Mouse (Mus musculus): ENCODE measurements around the gene Zfp219. TPM values are rescaled to one million over a fixed set of nuclear protein-coding genes. Genes with fewer than 3 reads are reported as not detected.
A peak's percentile ranks its signal among the peaks of the same experiment; 100 is the strongest.

Zfp219 gene
- polyA plus RNA-seq, 1 experiment = 17.6 TPM

DNA sequence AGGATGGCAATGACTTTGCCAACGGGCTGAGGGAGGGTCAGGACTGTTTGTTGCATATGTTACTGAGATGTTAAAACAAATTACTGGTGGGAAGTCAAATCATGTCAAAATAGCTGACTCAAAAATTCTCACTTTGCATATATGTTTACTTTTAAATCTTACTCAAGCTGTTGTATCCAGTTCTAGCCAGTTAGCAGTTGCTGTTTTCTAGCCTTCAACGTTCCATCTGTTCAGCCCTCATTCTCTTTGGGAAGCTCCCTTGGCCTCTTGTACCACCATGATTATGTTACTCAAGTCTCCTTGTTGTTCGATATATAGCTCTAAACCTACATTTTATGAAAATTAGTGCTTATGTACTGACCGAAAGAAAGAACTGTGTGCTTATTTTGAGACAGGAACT lies 5.8 kb upstream of the Zfp219 start:
- H3K79me2 ChIP-seq (ENCODE audit: control insufficient read depth, insufficient read depth) = no peaks in the 10 kb centered on the region
- TF ChIP-seq USF1 (IDR thresholded peaks at IDR 0.05; ENCODE audit: low read depth) = no peak
- TF ChIP-seq FOSL1 (IDR thresholded peaks at IDR 0.05; ENCODE audit: insufficient read depth, low read length, poor library complexity, severe bottlenecking) = no peak
- TF ChIP-seq CTCF (IDR thresholded peaks at IDR 0.05; ENCODE audit: control insufficient read depth, insufficient read depth, insufficient read length) = no peak
- no peak for TF ChIP-seq MAX (IDR thresholded peaks at IDR 0.05)
- no peak for TF ChIP-seq MYOD1 (IDR thresholded peaks at IDR 0.05; ENCODE audit: control insufficient read depth, insufficient read length, low read depth)
- no peak for TF ChIP-seq CEBPB (IDR thresholded peaks at IDR 0.05; ENCODE audit: low read depth)
- no peak for TF ChIP-seq MYOG (IDR thresholded peaks at IDR 0.05; ENCODE audit: control insufficient read depth, extremely low read depth, insufficient read length)
- no peaks in the 10 kb centered on the region for H3K27me3 ChIP-seq (ENCODE audit: control insufficient read depth, insufficient read depth, insufficient read length)
- no peaks in the 10 kb centered on the region for H3K36me3 ChIP-seq (ENCODE audit: control insufficient read depth, insufficient read depth)
- no peak overlapping the region for H3ac ChIP-seq (ENCODE audit: control insufficient read depth, insufficient read length, low read depth)
- no peak overlapping the region for H3K4me3 ChIP-seq (ENCODE audit: insufficient read depth, poor library complexity, severe bottlenecking)
- no peaks in the 10 kb centered on the region for H3K79me3 ChIP-seq (ENCODE audit: low read depth)

DNA sequence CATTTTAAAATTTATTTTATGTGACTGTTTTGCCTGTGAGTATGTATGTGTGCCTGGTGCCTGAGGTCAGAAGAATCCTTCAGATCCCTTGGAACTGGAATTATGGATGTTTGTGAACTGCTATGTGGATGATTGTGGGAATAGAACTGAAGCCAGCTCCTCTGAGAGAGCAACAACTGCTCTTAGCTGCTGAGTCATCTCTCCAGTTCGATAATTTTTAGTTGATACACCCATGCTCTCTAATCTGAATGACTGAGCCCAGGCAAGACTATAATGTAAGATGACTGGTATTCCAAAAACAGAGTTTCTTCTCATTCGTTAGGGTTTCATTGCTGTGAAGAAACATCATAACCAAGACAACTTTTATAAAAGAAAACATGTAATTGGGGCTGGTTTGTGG lies 3.6 kb upstream of the Zfp219 start:
- Histone ChIP-seq H3K79me2 (ENCODE audit: control insufficient read depth, insufficient read depth) (peaks cover 4% of the 10 kb centered on the region), H3K36me3 (ENCODE audit: control insufficient read depth, insufficient read depth) (no peaks in the 10 kb centered on the region), H3ac (ENCODE audit: control insufficient read depth, insufficient read length, low read depth) (no peak overlapping the region), H3K27me3 (ENCODE audit: control insufficient read depth, insufficient read depth, insufficient read length) (no peaks in the 10 kb centered on the region), H3K4me3 (ENCODE audit: insufficient read depth, poor library complexity, severe bottlenecking) (no peak overlapping the region), H3K79me3 (ENCODE audit: low read depth) (no peaks in the 10 kb centered on the region)
- no peak for TF ChIP-seq USF1 (IDR thresholded peaks at IDR 0.05; ENCODE audit: low read depth)
- no peak for TF ChIP-seq MYOG (IDR thresholded peaks at IDR 0.05; ENCODE audit: control insufficient read depth, extremely low read depth, insufficient read length)
- TF ChIP-seq FOSL1 (IDR thresholded peaks at IDR 0.05; ENCODE audit: insufficient read depth, low read length, poor library complexity, severe bottlenecking) = no peak
- no peak for TF ChIP-seq MAX (IDR thresholded peaks at IDR 0.05)
- TF ChIP-seq CEBPB (IDR thresholded peaks at IDR 0.05; ENCODE audit: low read depth) = no peak

DNA sequence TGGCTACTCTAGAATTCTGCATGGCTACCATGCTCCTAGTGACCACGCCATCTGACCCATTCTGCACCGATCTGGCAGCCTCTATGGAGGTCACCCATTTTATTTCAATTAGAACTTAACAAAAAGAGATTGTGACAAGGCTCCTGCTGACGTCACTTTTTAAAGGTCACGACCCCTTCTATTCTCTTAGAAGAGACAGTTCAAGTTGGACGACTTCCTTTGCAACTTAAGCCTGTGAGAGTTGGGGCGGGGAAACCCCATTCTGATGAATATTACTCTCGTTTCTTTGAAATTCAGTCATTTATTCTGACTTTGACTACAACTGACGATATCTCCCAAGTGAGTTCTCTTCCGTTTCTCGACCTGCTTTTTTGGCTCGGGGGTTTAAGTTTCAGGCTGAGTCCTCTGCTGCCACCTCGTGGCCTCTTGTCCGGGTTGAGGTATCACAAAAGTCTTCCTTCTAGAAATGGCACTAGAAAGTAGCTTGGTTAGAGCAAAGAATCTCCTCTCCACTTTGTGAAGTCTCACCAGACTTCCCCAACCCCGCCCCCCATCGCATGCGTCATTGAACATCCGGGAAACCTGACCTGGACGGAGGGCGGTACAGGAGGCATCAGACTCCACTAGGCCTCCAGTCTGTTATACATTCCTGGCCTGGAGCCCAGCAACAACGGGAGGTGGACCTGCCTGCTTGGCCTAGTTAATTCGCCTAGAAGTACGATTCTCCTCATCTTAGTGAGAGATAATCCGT lies 2.4 kb upstream of the Zfp219 start:
- no peak overlapping the region for H3K4me3 ChIP-seq (ENCODE audit: insufficient read depth, poor library complexity, severe bottlenecking)
- H3K27me3 ChIP-seq (ENCODE audit: control insufficient read depth, insufficient read depth, insufficient read length) = no peaks in the 10 kb centered on the region
- peak overlapping the region; percentile 8 for H3ac ChIP-seq (ENCODE audit: control insufficient read depth, insufficient read length, low read depth)
- TF ChIP-seq FOSL1 (IDR thresholded peaks at IDR 0.05; ENCODE audit: insufficient read depth, low read length, poor library complexity, severe bottlenecking) (no peak), MYOD1 (IDR thresholded peaks at IDR 0.05; ENCODE audit: control insufficient read depth, insufficient read length, low read depth) (no peak), CEBPB (IDR thresholded peaks at IDR 0.05; ENCODE audit: low read depth) (no peak), CTCF (IDR thresholded peaks at IDR 0.05; ENCODE audit: control insufficient read depth, insufficient read depth, insufficient read length) (no peak), MYOG (IDR thresholded peaks at IDR 0.05; ENCODE audit: control insufficient read depth, extremely low read depth, insufficient read length) (no peak), MAX (IDR thresholded peaks at IDR 0.05) (no peak), USF1 (IDR thresholded peaks at IDR 0.05; ENCODE audit: low read depth) (no peak)
- H3K36me3 ChIP-seq (ENCODE audit: control insufficient read depth, insufficient read depth) = no peaks in the 10 kb centered on the region
- peaks cover 16% of the 10 kb centered on the region for H3K79me2 ChIP-seq (ENCODE audit: control insufficient read depth, insufficient read depth)
- peaks cover 2% of the 10 kb centered on the region for H3K79me3 ChIP-seq (ENCODE audit: low read depth)

GRCm38 (mm10) chr14:52022244-52022708 lies 1.7 kb upstream of the Zfp219 start:
- Histone ChIP-seq H3K79me2 (ENCODE audit: control insufficient read depth, insufficient read depth) (peaks cover 20% of the 10 kb centered on the region), H3K4me3 (ENCODE audit: insufficient read depth, poor library complexity, severe bottlenecking) (no peak overlapping the region), H3K27me3 (ENCODE audit: control insufficient read depth, insufficient read depth, insufficient read length) (no peaks in the 10 kb centered on the region), H3K79me3 (ENCODE audit: low read depth) (peaks cover 2% of the 10 kb centered on the region), H3ac (ENCODE audit: control insufficient read depth, insufficient read length, low read depth) (no peak overlapping the region), H3K36me3 (ENCODE audit: control insufficient read depth, insufficient read depth) (no peaks in the 10 kb centered on the region)
- TF ChIP-seq CEBPB (IDR thresholded peaks at IDR 0.05; ENCODE audit: low read depth) = no peak
- no peak for TF ChIP-seq MAX (IDR thresholded peaks at IDR 0.05)
- no peak for TF ChIP-seq USF1 (IDR thresholded peaks at IDR 0.05; ENCODE audit: low read depth)
- no peak for TF ChIP-seq CTCF (IDR thresholded peaks at IDR 0.05; ENCODE audit: control insufficient read depth, insufficient read depth, insufficient read length)
- TF ChIP-seq MYOD1 (IDR thresholded peaks at IDR 0.05; ENCODE audit: control insufficient read depth, insufficient read length, low read depth) = no peak
- no peak for TF ChIP-seq MYOG (IDR thresholded peaks at IDR 0.05; ENCODE audit: control insufficient read depth, extremely low read depth, insufficient read length)
- no peak for TF ChIP-seq FOSL1 (IDR thresholded peaks at IDR 0.05; ENCODE audit: insufficient read depth, low read length, poor library complexity, severe bottlenecking)

DNA sequence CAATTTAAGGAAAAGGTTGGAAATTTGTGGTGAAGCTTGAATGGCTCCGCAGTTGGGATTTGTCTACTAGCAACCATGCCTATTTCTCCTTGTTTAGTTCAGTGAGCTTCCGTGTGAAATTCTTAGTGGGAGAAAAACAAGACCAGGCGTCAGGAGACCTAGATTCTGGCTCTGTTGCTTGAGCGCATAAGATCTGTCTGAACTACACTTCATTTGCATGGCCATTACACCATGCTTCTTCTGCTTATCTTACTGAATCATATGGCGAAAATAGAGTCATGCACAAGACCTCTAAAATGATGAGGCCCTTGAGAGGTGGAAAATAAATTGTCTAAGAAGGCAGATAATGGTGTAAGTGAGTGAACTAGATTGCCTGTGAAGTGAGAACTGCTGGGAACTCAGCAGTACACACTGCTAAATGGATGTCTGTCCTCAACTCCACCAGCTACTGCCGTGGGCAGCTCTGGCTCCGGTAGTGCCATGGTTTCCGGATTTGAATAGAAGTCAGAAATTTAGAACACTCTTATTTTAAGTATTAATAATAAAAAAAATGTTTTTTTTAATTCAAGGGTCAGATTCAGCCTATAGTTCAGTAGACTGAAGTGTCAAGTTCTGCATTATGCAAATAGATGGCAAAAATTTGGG lies 1.2 kb upstream of the Zfp219 start:
- H3K36me3 ChIP-seq (ENCODE audit: control insufficient read depth, insufficient read depth) = no peaks in the 10 kb centered on the region
- TF ChIP-seq MYOD1 (IDR thresholded peaks at IDR 0.05; ENCODE audit: control insufficient read depth, insufficient read length, low read depth) = no peak
- no peak for TF ChIP-seq MYOG (IDR thresholded peaks at IDR 0.05; ENCODE audit: control insufficient read depth, extremely low read depth, insufficient read length)
- TF ChIP-seq FOSL1 (IDR thresholded peaks at IDR 0.05; ENCODE audit: insufficient read depth, low read length, poor library complexity, severe bottlenecking) = no peak
- peaks cover 26% of the 10 kb centered on the region for H3K79me2 ChIP-seq (ENCODE audit: control insufficient read depth, insufficient read depth)
- H3K27me3 ChIP-seq (ENCODE audit: control insufficient read depth, insufficient read depth, insufficient read length) = no peaks in the 10 kb centered on the region
- peaks cover 3% of the 10 kb centered on the region for H3K79me3 ChIP-seq (ENCODE audit: low read depth)
- H3K4me3 ChIP-seq (ENCODE audit: insufficient read depth, poor library complexity, severe bottlenecking) = no peak overlapping the region
- no peak overlapping the region for H3ac ChIP-seq (ENCODE audit: control insufficient read depth, insufficient read length, low read depth)
